Mouse (Mus musculus): ENCODE data around the gene Tmprss5.

- TF ChIP-seq ZMIZ1 (IDR thresholded peaks at IDR 0.05; ENCODE audit: low read depth, low read length) = no peak
- TF ChIP-seq POLR2A (IDR thresholded peaks at IDR 0.05; ENCODE audit: control insufficient read depth in 1 of 2, insufficient read depth in 1 of 2, low read depth in 1 of 2, low read length in 2 of 2, poor library complexity in 1 of 2) = no peak
- TF ChIP-seq CTCF (IDR thresholded peaks at IDR 0.05 in 2 of 3, conservative IDR thresholded peaks at IDR 0.05 in 1 of 3; ENCODE audit: control insufficient read depth in 1 of 3, insufficient read depth in 1 of 3, low read depth in 2 of 3, low read length in 3 of 3, poor library complexity in 1 of 3, severe bottlenecking in 1 of 3) = no peak
- no peak for TF ChIP-seq ETS1 (IDR thresholded peaks at IDR 0.05; ENCODE audit: low read depth, low read length)
- no peak for TF ChIP-seq EP300 (IDR thresholded peaks at IDR 0.05; ENCODE audit: low read depth in 1 of 2, low read length in 2 of 2)
- TF ChIP-seq MAX (IDR thresholded peaks at IDR 0.05; ENCODE audit: low read length) = no peak
- no peak for TF ChIP-seq KAT2A (conservative IDR thresholded peaks at IDR 0.05; ENCODE audit: low read depth, low read length)
- TF ChIP-seq HCFC1 (IDR thresholded peaks at IDR 0.05; ENCODE audit: low read depth, low read length) = no peak
- TF ChIP-seq POLR2AphosphoS5 (IDR thresholded peaks at IDR 0.05; ENCODE audit: borderline replicate concordance, low read depth, low read length) = no peak
- TF ChIP-seq ZC3H11A (IDR thresholded peaks at IDR 0.05; ENCODE audit: low read depth, low read length) = no peak
- no peak for TF ChIP-seq GABPA (IDR thresholded peaks at IDR 0.05; ENCODE audit: low read depth, low read length)
- TF ChIP-seq TBP (IDR thresholded peaks at IDR 0.05; ENCODE audit: low read depth, low read length) = no peak
Observed at GRCm38 (mm10) chr9:49130514-49131010, 49.5 kb downstream of the Tmprss5 start.

Measured in MEL (cell line).